Comparison of ENCODE assay signal across 8 mouse cellular contexts in genomic region chr9:107288711-107289110, GRCm38 (mm10). TPM values are rescaled to one million over a fixed set of nuclear protein-coding genes. Genes with fewer than 3 reads are reported as not detected.
DNase-seq lines count a peak whose midpoint lies in the region; ATAC-seq and TF ChIP-seq lines count a peak whose summit lies in the region.

No protein-coding gene starts in this region.

- peak overlapping the region; percentile 56 for H3K4me3 ChIP-seq in layer of hippocampus, adult 2 months
- peak overlapping the region; percentile 53 for H3K4me3 ChIP-seq in embryonic facial prominence, embryonic 15.5 days (replicated peaks)
- H3K4me3 ChIP-seq in kidney, embryonic 14.5 days (ENCODE audit: low read length): peak overlapping the region; percentile 42
- peak overlapping the region; percentile 30 for H3K4me3 ChIP-seq in stomach, embryonic 14.5 days (ENCODE audit: low read depth, low read length)

- ATAC-seq in embryonic facial prominence, embryonic 15.5 days (ENCODE audit: insufficient number of reproducible peaks, low FRiP score, low TSS enrichment, low read depth): no peak
- ATAC-seq in kidney, embryonic 14.5 days (ENCODE audit: low FRiP score, low TSS enrichment): 0 out of 2 replicates have a peak, but pooled peaks have one; percentile 4
- ATAC-seq in stomach, embryonic 14.5 days (ENCODE audit: insufficient number of reproducible peaks, insufficient read depth, low FRiP score, low read depth): peak; percentile 48; the same call in 1 of the 2 replicates

- 22% methylated on average over 8 of the region's 8 CpGs for WGBS in embryonic facial prominence, embryonic 15.5 days
- 34% methylated on average over 8 of the region's 8 CpGs for WGBS in kidney, embryonic 14.5 days
- WGBS in stomach, embryonic 14.5 days: 31% methylated on average over 8 of the region's 8 CpGs

- H3K9me3 ChIP-seq in embryonic facial prominence, embryonic 15.5 days (replicated peaks): no peaks in the 10 kb centered on the region
- H3K9me3 ChIP-seq in kidney, embryonic 14.5 days (ENCODE audit: control insufficient read depth, low read length): no peaks in the 10 kb centered on the region
- no peaks in the 10 kb centered on the region for H3K9me3 ChIP-seq in stomach, embryonic 14.5 days (ENCODE audit: control insufficient read depth, low read depth, low read length)

- no peak for DNase-seq in layer of hippocampus, adult 2 months (ENCODE audit: low spot score in 2 of 2)
- no peak for DNase-seq in layer of hippocampus, postnatal 10 days (ENCODE audit: low spot score in 2 of 2)
- peak; percentile 90 for DNase-seq in lung, postnatal 36 days
- no peak for DNase-seq in left cerebral cortex, adult 8-10 months (ENCODE audit: low spot score in 2 of 2)
- DNase-seq in ovary, postnatal 14 days (ENCODE audit: low spot score): no peak

- no peak for TF ChIP-seq CTCF in layer of hippocampus, adult 2 months (conservative IDR thresholded peaks at IDR 0.05)

- H3K36me3 ChIP-seq in embryonic facial prominence, embryonic 15.5 days: no peaks in the 10 kb centered on the region
- H3K36me3 ChIP-seq in kidney, embryonic 14.5 days (ENCODE audit: control insufficient read depth, insufficient read depth, low read length): no peaks in the 10 kb centered on the region
- H3K36me3 ChIP-seq in stomach, embryonic 14.5 days (ENCODE audit: control insufficient read depth, insufficient read depth, low read length): no peaks in the 10 kb centered on the region

- H3K4me2 ChIP-seq in embryonic facial prominence, embryonic 15.5 days (replicated peaks): peak overlapping the region; percentile 94
- peak overlapping the region; percentile 75 for H3K4me2 ChIP-seq in kidney, embryonic 14.5 days (replicated peaks; ENCODE audit: low read depth, low read length)
- peak overlapping the region; percentile 51 for H3K4me2 ChIP-seq in stomach, embryonic 14.5 days (replicated peaks; ENCODE audit: low read depth, low read length)

- H3K9ac ChIP-seq in embryonic facial prominence, embryonic 15.5 days: no peak overlapping the region
- peak overlapping the region; percentile 9; the same call in 1 of the 2 replicates for H3K9ac ChIP-seq in kidney, embryonic 14.5 days (ENCODE audit: low read depth, low read length)
- H3K9ac ChIP-seq in stomach, embryonic 14.5 days (replicated peaks; ENCODE audit: low read depth, low read length): no peak overlapping the region

- peaks cover 18% of the 10 kb centered on the region; the same call in 1 of the 2 replicates for H3K4me1 ChIP-seq in embryonic facial prominence, embryonic 15.5 days
- H3K4me1 ChIP-seq in kidney, embryonic 14.5 days (ENCODE audit: control insufficient read depth, insufficient read depth, low read length): 0 out of 2 replicates have a peak, but pooled peaks cover 3% of the 10 kb centered on the region
- no peaks in the 10 kb centered on the region for H3K4me1 ChIP-seq in stomach, embryonic 14.5 days (ENCODE audit: control insufficient read depth, insufficient read depth, low read length)

- H3K27ac ChIP-seq in layer of hippocampus, adult 2 months: no peak overlapping the region
- H3K27ac ChIP-seq in embryonic facial prominence, embryonic 15.5 days (replicated peaks): peak overlapping the region; percentile 86
- no peak overlapping the region for H3K27ac ChIP-seq in kidney, embryonic 14.5 days (ENCODE audit: low read depth, low read length)
- peak overlapping the region; percentile 61; the same call in 1 of the 2 replicates for H3K27ac ChIP-seq in stomach, embryonic 14.5 days (ENCODE audit: low read length)

- H3K27me3 ChIP-seq in embryonic facial prominence, embryonic 15.5 days: 0 out of 2 replicates have a peak, but pooled peaks cover 8% of the 10 kb centered on the region
- 0 out of 2 replicates have a peak, but pooled peaks cover 5% of the 10 kb centered on the region for H3K27me3 ChIP-seq in kidney, embryonic 14.5 days (ENCODE audit: control insufficient read depth, insufficient read depth, low read length)
- H3K27me3 ChIP-seq in stomach, embryonic 14.5 days (ENCODE audit: control insufficient read depth, insufficient read depth, low read length): no peaks in the 10 kb centered on the region

RNA-seq across cellular contexts. Expression of gene Mapkapk3, which starts 1.0 kb away (rescaled TPM):
- 1 to 10 TPM; 2.2 to 2.3 TPM for total RNA-seq in layer of hippocampus, adult 2 months (2021)
- total RNA-seq in layer of hippocampus, postnatal 10 days (2021): 1 to 10 TPM; 1.7 to 1.8 TPM
- polyA plus RNA-seq in embryonic facial prominence, embryonic 15.5 days (2015; fragmentation: Nextera tagmentation; extraction: Ambion mirVana): 22.2 and 24.0 TPM in 2 replicates
- polyA plus RNA-seq in kidney, embryonic 14.5 days (2014; fragmentation: Nextera tagmentation; extraction: Ambion mirVana): 3.8 and 6.5 TPM in 2 replicates
- polyA plus RNA-seq in stomach, embryonic 14.5 days (2014; fragmentation: Nextera tagmentation; extraction: Ambion mirVana): 24.8 and 27.8 TPM in 2 replicates
- total RNA-seq in left cerebral cortex, adult 8-10 months (2022): 1 to 10 TPM; 2.4 to 3.9 (median 3.2) TPM

RNA-seq across cellular contexts. Expression of gene Cish, which starts 7.1 kb away (rescaled TPM):
- total RNA-seq in layer of hippocampus, adult 2 months (2021): 1 to 10 TPM; 3.0 to 3.7 TPM
- total RNA-seq in layer of hippocampus, postnatal 10 days (2021): 10 to 100 TPM in 1 of 2 experiments, 1 to 10 TPM in 1; 5.9 to 10.0 TPM
- 14.4 and 18.9 TPM in 2 replicates for polyA plus RNA-seq in embryonic facial prominence, embryonic 15.5 days (2015; fragmentation: Nextera tagmentation; extraction: Ambion mirVana)
- polyA plus RNA-seq in kidney, embryonic 14.5 days (2014; fragmentation: Nextera tagmentation; extraction: Ambion mirVana): 6.3 and 7.1 TPM in 2 replicates
- polyA plus RNA-seq in stomach, embryonic 14.5 days (2014; fragmentation: Nextera tagmentation; extraction: Ambion mirVana): 8.0 and 9.5 TPM in 2 replicates
- 10 to 100 TPM in 1 of 4 experiments, 1 to 10 TPM in 3; 7.2 to 12.2 (median 9.2) TPM for total RNA-seq in left cerebral cortex, adult 8-10 months (2022)

RNA-seq across cellular contexts. Expression of gene Hemk1, which starts 49.4 kb away (rescaled TPM):
- total RNA-seq in layer of hippocampus, adult 2 months (2021): 10 to 100 TPM; 15.9 to 21.4 TPM
- 10 to 100 TPM; 14.6 to 19.9 TPM for total RNA-seq in layer of hippocampus, postnatal 10 days (2021)
- polyA plus RNA-seq in embryonic facial prominence, embryonic 15.5 days (2015; fragmentation: Nextera tagmentation; extraction: Ambion mirVana): 11.7 and 12.3 TPM in 2 replicates
- polyA plus RNA-seq in kidney, embryonic 14.5 days (2014; fragmentation: Nextera tagmentation; extraction: Ambion mirVana): 9.7 and 11.3 TPM in 2 replicates
- polyA plus RNA-seq in stomach, embryonic 14.5 days (2014; fragmentation: Nextera tagmentation; extraction: Ambion mirVana): 12.4 and 12.9 TPM in 2 replicates
- total RNA-seq in left cerebral cortex, adult 8-10 months (2022): 10 to 100 TPM; 14.9 to 20.6 (median 18.7) TPM

RNA-seq across cellular contexts. Expression of gene 6430571L13Rik, which starts 51.7 kb away (rescaled TPM):
- total RNA-seq in layer of hippocampus, adult 2 months (2021): 1 to 10 TPM; 2.5 to 2.9 TPM
- total RNA-seq in layer of hippocampus, postnatal 10 days (2021): 1 to 10 TPM; 2.5 to 3.2 TPM
- 0.91 and 0.97 TPM in 2 replicates for polyA plus RNA-seq in embryonic facial prominence, embryonic 15.5 days (2015; fragmentation: Nextera tagmentation; extraction: Ambion mirVana)
- 0.31 and 0.43 TPM in 2 replicates for polyA plus RNA-seq in kidney, embryonic 14.5 days (2014; fragmentation: Nextera tagmentation; extraction: Ambion mirVana)
- 0.13 and 0.19 TPM in 2 replicates for polyA plus RNA-seq in stomach, embryonic 14.5 days (2014; fragmentation: Nextera tagmentation; extraction: Ambion mirVana)
- total RNA-seq in left cerebral cortex, adult 8-10 months (2022): 1 to 10 TPM; 5.6 to 7.1 (median 6.2) TPM

RNA-seq across cellular contexts. Expression of gene Dock3, which starts 57.0 kb away (rescaled TPM):
- total RNA-seq in layer of hippocampus, adult 2 months (2021): 100 to 1,000 TPM; 111 to 112 TPM
- 100 to 1,000 TPM in 1 of 2 experiments, 10 to 100 TPM in 1; 87.6 to 114 TPM for total RNA-seq in layer of hippocampus, postnatal 10 days (2021)
- 0.56 and 0.83 TPM in 2 replicates for polyA plus RNA-seq in embryonic facial prominence, embryonic 15.5 days (2015; fragmentation: Nextera tagmentation; extraction: Ambion mirVana)
- 0.23 and 0.93 TPM in 2 replicates for polyA plus RNA-seq in kidney, embryonic 14.5 days (2014; fragmentation: Nextera tagmentation; extraction: Ambion mirVana)
- polyA plus RNA-seq in stomach, embryonic 14.5 days (2014; fragmentation: Nextera tagmentation; extraction: Ambion mirVana): 0.88 and 1.6 TPM in 2 replicates
- total RNA-seq in left cerebral cortex, adult 8-10 months (2022): 100 to 1,000 TPM; 191 to 234 (median 223) TPM

Comparison
In these comparisons a context has a peak if more than half of its experiments do, and no peak if none do; other contexts are left out.
1. H3K27ac ChIP-seq: peak in embryonic facial prominence, embryonic 15.5 days (single experiment) and stomach, embryonic 14.5 days (single experiment); none in layer of hippocampus, adult 2 months (single experiment) and kidney, embryonic 14.5 days (single experiment).
2. Peak in every context shown above with its lines, with median percentiles within 50 percentile points of each other: H3K4me3 ChIP-seq and H3K4me2 ChIP-seq.